Mouse (Mus musculus) myocyte (in vitro differentiated cells): ENCODE results near the gene Orai3. TPM values are rescaled to one million over a fixed set of nuclear protein-coding genes. Genes with fewer than 3 reads are reported as not detected.
"Not testable (repeated sequence)": the region's sequence is repeated elsewhere in the genome, so short reads cannot be mapped to it uniquely, and the experiment has no call there.

Source experiments
- H3K27me3 ChIP-seq: one replicate; pipeline ENCODE4 v1.6.1; 2011; ENCODE audit not compliant: control insufficient read depth, insufficient read depth, insufficient read length
- H3K36me3 ChIP-seq: one replicate; pipeline ENCODE4 v1.6.1; 2011; ENCODE audit not compliant: control insufficient read depth, insufficient read depth
- H3K4me2 ChIP-seq: one replicate; pipeline ENCODE4 v1.6.1; 2011; ENCODE audit warnings: low read depth, control low read depth
- H3K4me3 ChIP-seq: one replicate; pipeline ENCODE4 v1.5.1; 2011; ENCODE audit warnings: mild to moderate bottlenecking, control low read depth, moderate library complexity
- H3K79me2 ChIP-seq: one replicate; pipeline ENCODE4 v1.6.1; 2011; ENCODE audit not compliant: control insufficient read depth, insufficient read depth
- H3ac ChIP-seq: one replicate; pipeline ENCODE4 v1.6.1; 2011; ENCODE audit not compliant: control insufficient read depth, insufficient read length
- CEBPB ChIP-seq: IDR thresholded peaks from 2 replicates; pipeline ENCODE4 v1.6.1; 2011; ENCODE audit warnings: mild to moderate bottlenecking, moderate library complexity; ENCODE audit not compliant: poor library complexity, insufficient read depth, severe bottlenecking
- E2F4 ChIP-seq: IDR thresholded peaks from one replicate; pipeline ENCODE4 v1.6.1; 2011; ENCODE audit warnings: mild to moderate bottlenecking, control low read depth, moderate library complexity; ENCODE audit not compliant: insufficient read depth
- MAX ChIP-seq: IDR thresholded peaks from one replicate; pipeline ENCODE4 v1.6.1; 2011; ENCODE audit warnings: low read depth, mild to moderate bottlenecking, control low read depth
- MYOD1 ChIP-seq, 3 experiments: IDR thresholded peaks; one replicate each; pipeline ENCODE4 v1.6.1; 2011; ENCODE audit warnings: control low read depth in 2 of 3, low read depth in 2 of 3, mild to moderate bottlenecking in 2 of 3, moderate library complexity in 1 of 3; ENCODE audit not compliant: insufficient read length in 2 of 3, control insufficient read depth in 1 of 3
- MYOG ChIP-seq, 3 experiments: IDR thresholded peaks; one replicate each; pipeline ENCODE4 v1.6.1; 2011; ENCODE audit warnings: control low read depth in 2 of 3, low read depth in 2 of 3, mild to moderate bottlenecking in 2 of 3; ENCODE audit not compliant: insufficient read length in 2 of 3, control insufficient read depth in 1 of 3, insufficient read depth in 1 of 3
- POLR2A ChIP-seq: IDR thresholded peaks from one replicate; pipeline ENCODE4 v1.6.1; 2011; ENCODE audit warnings: low read depth, mild to moderate bottlenecking, control low read depth, moderate library complexity; ENCODE audit not compliant: insufficient read length
- POLR2AphosphoS2 ChIP-seq: IDR thresholded peaks from one replicate; pipeline ENCODE4 v1.6.1; 2011; ENCODE audit warnings: low read depth, control low read depth; ENCODE audit not compliant: insufficient read length
- REST ChIP-seq: IDR thresholded peaks from one replicate; pipeline ENCODE4 v1.6.1; 2011; ENCODE audit warnings: mild to moderate bottlenecking, control low read depth, moderate library complexity; ENCODE audit not compliant: insufficient read depth, insufficient read length
- SRF ChIP-seq: IDR thresholded peaks from one replicate; pipeline ENCODE4 v1.6.1; 2011; ENCODE audit warnings: low read depth; ENCODE audit not compliant: control insufficient read depth, insufficient read length
- TCF12 ChIP-seq: IDR thresholded peaks from one replicate; pipeline ENCODE4 v1.6.1; 2011; ENCODE audit warnings: mild to moderate bottlenecking, control low read depth; ENCODE audit not compliant: poor library complexity, insufficient read depth, severe bottlenecking
- TCF3 ChIP-seq: IDR thresholded peaks from one replicate; pipeline ENCODE4 v1.6.1; 2011; ENCODE audit warnings: low read depth, control low read depth; ENCODE audit not compliant: insufficient read length
- USF1 ChIP-seq: IDR thresholded peaks from one replicate; pipeline ENCODE4 v1.6.1; 2011; ENCODE audit warnings: low read depth, mild to moderate bottlenecking, control low read depth, moderate library complexity
- polyA plus RNA-seq: library from polyadenylated mRNA; unstranded; fragments of >200 nt; fragmentation: generic; extraction: Trizol; gene quantifications from one replicate; pipeline ENCODE4 v1.2.1, GENCODE M21; 2012; ENCODE audit warnings: missing spikeins

Gene Orai3
- polyA plus RNA-seq, 1 experiment = 16.3 TPM

DNA sequence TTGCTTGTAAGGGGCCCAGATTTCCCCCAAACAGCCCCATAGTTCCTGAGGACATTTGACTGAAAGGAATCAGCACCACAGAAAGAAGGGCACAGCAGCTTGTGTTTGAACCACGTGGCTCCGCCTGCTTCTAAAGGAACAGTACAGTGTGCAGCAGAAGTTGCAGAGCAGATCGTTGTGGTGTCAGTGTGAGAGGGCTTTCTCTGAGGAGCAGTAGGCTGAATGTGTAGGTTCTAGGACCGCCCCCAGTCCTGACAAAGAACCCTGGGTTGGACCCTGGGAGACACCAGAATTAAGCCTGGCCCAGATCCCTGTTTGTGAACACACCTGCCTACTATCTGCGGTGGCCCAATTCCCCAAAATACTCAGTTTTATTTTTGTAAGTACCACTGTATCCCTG lies 1.6 kb downstream of the Orai3 start:
- H3K4me2 ChIP-seq = peak overlapping the region; percentile 99
- no peaks in the 10 kb centered on the region for H3K27me3 ChIP-seq
- no peaks in the 10 kb centered on the region for H3K36me3 ChIP-seq
- H3K4me3 ChIP-seq = peak overlapping the region; percentile 84
- H3ac ChIP-seq = no peak overlapping the region
- TF ChIP-seq MYOG (IDR thresholded peaks at IDR 0.05; ENCODE audit: control insufficient read depth in 1 of 3, insufficient read depth in 1 of 3, insufficient read length in 2 of 3, low read depth in 2 of 3) = no peak
- no peak for TF ChIP-seq POLR2AphosphoS2
- TF ChIP-seq TCF3 = no peak
- no peak for TF ChIP-seq MAX
- TF ChIP-seq TCF12 = no peak
- TF ChIP-seq E2F4 = no peak
- TF ChIP-seq MYOD1 (IDR thresholded peaks at IDR 0.05; ENCODE audit: control insufficient read depth in 1 of 3, insufficient read length in 2 of 3, low read depth in 2 of 3) = no peak
- no peak for TF ChIP-seq REST
- TF ChIP-seq CEBPB = no peak
- no peak for TF ChIP-seq SRF
- no peak for TF ChIP-seq POLR2A
- TF ChIP-seq USF1 = no peak
- no peaks in the 10 kb centered on the region for H3K79me2 ChIP-seq

DNA sequence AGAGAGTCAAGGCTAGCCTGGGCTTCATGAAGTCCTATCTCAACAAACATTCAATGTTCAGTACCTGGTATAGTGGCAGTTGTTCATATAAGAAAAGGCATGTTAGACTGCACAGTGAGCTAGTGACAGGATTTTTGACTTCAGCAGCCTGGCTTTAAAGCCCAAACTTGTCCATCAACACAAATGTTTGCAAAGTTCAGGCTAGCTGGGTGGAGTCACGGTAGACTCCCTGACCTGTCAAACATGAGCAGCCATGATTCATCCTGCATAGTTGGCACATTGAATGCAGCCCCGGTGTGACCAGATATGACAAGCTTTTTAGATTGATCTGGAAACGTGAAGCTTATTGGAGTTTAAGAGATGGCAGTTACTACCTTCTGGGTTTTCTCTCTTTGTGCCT lies 2.5 kb downstream of the Orai3 start:
- TF ChIP-seq POLR2AphosphoS2 = peak; percentile 45
- no peak for TF ChIP-seq USF1
- no peak for TF ChIP-seq POLR2A
- Histone ChIP-seq H3ac (no peak overlapping the region), H3K27me3 (no peaks in the 10 kb centered on the region), H3K4me3 (no peak overlapping the region), H3K36me3 (no peaks in the 10 kb centered on the region), H3K79me2 (no peaks in the 10 kb centered on the region), H3K4me2 (no peak overlapping the region)

DNA sequence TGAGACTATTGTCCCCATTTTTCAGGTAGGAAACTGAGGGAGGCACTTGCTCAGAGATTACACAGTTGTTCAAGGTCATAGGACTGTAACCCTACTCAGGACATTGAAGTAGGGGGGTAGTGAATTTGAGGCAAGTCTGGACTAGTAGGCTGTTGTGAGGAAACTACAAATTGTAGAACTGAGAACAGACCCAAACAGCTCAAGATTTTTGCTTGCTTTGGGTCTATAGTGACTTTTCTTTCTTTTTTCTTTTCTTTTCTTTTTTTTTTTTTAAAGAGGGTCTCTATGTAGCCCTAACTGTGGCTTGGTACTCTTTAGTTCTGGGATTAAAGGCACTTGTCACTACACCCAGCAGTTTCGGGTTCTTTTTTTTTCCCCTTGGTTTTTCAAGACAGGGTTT lies 2.9 kb downstream of the Orai3 start:
- TF ChIP-seq CEBPB (no peak), TCF3 (no peak), POLR2AphosphoS2 (no peak), MYOG (IDR thresholded peaks at IDR 0.05; ENCODE audit: control insufficient read depth in 1 of 3, insufficient read depth in 1 of 3, insufficient read length in 2 of 3, low read depth in 2 of 3) (no peak), USF1 (no peak), SRF (no peak), REST (no peak)
- Histone ChIP-seq H3K79me2 (no peaks in the 10 kb centered on the region), H3K4me2 (no peak overlapping the region), H3K27me3 (no peaks in the 10 kb centered on the region), H3K4me3 (no peak overlapping the region), H3ac (no peak overlapping the region), H3K36me3 (no peaks in the 10 kb centered on the region)

DNA sequence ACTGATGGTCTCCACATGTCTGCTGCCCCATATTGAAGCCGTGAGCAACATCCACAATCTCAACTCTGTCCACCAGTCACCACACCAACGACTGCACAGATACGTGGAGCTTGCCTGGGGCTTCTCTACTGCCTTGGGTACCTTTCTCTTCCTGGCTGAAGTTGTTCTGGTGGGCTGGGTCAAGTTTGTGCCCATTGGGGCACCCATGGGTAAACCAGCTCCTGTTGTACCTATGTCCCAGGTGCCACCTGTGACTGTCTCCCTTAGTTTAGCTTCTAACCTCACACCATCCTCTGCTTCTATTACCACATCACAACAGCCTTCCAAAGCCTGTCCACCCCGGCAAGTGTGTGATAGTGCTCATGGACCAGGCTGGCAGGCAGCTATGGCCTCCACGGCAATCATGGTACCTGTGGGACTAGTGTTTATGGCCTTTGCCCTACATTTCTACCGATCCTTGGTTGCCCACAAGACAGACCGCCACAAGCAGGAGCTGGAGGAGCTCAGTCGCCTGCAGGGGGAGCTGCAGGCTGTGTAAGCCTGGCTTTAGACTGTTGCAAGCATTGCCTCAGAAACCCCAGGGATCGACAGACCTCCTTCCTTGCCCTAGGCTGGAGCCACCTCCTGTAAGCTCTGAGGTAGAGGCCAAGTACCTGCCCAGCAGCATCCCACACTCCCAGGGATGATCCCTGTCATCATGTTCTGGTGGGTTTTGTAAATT lies 4.2 kb downstream of the Orai3 start:
- TF ChIP-seq SRF (no peak), POLR2A (no peak), REST (no peak), MYOD1 (IDR thresholded peaks at IDR 0.05; ENCODE audit: control insufficient read depth in 1 of 3, insufficient read length in 2 of 3, low read depth in 2 of 3) (no peak), MYOG (IDR thresholded peaks at IDR 0.05; ENCODE audit: control insufficient read depth in 1 of 3, insufficient read depth in 1 of 3, insufficient read length in 2 of 3, low read depth in 2 of 3) (no peak), CEBPB (0 out of 2 replicates have a peak, but pooled peaks have one; percentile 50), MAX (no peak), TCF12 (no peak), E2F4 (no peak), POLR2AphosphoS2 (peak; percentile 13), USF1 (no peak), TCF3 (no peak)
- Histone ChIP-seq H3K79me2 (peaks cover 12% of the 10 kb centered on the region), H3ac (no peak overlapping the region), H3K27me3 (no peaks in the 10 kb centered on the region), H3K36me3 (no peaks in the 10 kb centered on the region), H3K4me2 (peak overlapping the region; percentile 35), H3K4me3 (peak overlapping the region; percentile 1)

DNA sequence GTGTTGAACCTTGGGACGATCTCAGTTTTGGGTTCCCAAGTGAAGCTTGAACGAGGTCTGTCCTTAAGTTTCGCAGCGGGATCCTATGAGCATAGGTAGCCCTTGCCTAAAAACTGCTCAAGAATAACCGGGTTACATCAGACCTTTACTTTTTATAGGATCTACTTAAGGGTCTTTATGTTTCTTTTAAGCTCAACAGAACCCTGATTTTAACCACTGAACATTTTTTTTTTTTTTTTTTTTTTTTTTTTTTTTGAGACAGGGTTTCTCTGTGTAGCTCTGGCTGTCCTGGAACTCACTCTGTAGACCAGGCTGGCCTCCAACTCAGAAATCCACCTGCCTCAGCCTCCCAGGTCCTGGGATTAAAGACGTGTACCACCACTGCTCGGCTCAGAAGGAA lies 6.2 kb downstream of the Orai3 start:
- not testable (repeated sequence) for H3K27me3 ChIP-seq
- Histone ChIP-seq H3K79me2 (peaks cover 21% of the 10 kb centered on the region), H3K36me3 (peaks cover 11% of the 10 kb centered on the region), H3K4me2 (peak overlapping the region; percentile 79), H3ac (peak overlapping the region; percentile 94), H3K4me3 (peak overlapping the region; percentile 91)
